Mouse (Mus musculus): ENCODE measurements at regions not wholly inside any gene's neighbourhood (a gene's known extent, or its start where the extent isn't known, plus 50 kb on each side); places are given as distances from the start of the nearest gene placed in this dataset.
A peak's percentile ranks its signal among the peaks of the same experiment; 100 is the strongest.
"Not testable (repeated sequence)": the region's sequence is repeated elsewhere in the genome, so short reads cannot be mapped to it uniquely, and the experiment has no call there.

DNA sequence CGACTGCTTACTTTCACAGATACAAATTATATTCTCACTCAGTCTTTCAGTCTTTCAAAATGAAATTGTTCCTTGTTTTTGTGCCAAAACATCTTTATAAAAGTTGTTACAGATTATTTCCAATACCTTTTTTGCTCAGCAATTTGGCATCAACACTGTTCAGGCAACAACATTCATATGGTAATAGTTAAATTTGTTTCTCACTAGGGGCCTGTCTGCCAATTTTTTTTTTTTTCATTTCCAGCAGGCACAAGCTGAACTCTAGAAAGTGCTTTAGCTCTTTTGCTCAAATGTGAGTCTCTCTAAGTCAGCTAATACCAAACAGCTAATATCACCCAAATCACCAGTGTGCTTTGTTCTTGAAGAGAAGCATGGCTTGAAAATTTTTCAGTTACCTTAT, 199.4 kb downstream of the Antxr2 start:
- intact Hi-C loops (cut with DNase I) = no loop called here
- no peak for DNase-seq

DNA sequence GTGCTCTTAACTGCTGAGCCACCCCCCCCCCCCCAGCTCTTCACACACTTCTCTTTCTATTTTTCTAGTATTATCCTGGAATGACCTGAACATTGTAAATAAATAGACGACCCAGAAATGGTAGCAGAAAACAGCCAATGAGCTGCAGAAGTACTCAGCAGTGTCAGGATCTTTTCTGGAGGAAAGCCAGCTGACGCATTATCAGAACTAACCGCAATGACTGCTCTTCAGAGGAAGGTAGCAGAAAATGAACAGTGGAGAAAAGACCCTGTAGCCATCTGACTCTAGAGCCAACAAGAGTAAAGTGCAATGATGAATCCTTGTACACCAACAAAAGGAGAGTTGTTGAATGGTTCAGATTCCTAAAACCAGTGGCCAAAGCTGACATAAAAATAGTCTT, 213.4 kb downstream of the Antxr2 start:
- intact Hi-C loops (cut with DNase I) = no loop called here
- DNase-seq = no peak

DNA sequence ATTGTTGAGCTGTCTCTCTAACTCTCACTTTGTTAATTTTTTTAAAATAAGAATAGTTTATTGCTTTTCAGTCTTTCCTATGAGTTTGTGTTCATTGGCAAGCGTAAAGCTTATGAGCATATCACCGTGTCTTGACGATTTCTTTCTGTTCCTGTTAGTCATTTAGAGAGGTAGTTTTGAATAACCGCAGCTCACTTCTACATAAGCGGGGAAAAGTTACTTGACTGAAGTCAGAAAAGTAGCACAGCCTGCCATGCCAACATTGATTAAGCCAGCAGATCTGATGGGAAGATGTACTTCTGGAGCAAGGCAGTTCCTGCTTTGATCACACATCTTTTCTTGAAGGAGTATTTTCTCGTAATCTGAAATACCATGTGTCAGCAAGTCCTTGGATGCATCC, 215.5 kb downstream of the Antxr2 start:
- intact Hi-C loops (cut with DNase I) = no loop called here
- DNase-seq = no peak

GRCm38 (mm10) chr5:97814700-97815099, 216.1 kb downstream of the Antxr2 start:
- intact Hi-C loops (cut with DNase I) = no loop called here
- DNase-seq = no peak

GRCm38 (mm10) chr5:97812611-97813350, 218.1 kb downstream of the Antxr2 start:
- no peak for DNase-seq
- intact Hi-C loops (cut with DNase I) = no loop called here

DNA sequence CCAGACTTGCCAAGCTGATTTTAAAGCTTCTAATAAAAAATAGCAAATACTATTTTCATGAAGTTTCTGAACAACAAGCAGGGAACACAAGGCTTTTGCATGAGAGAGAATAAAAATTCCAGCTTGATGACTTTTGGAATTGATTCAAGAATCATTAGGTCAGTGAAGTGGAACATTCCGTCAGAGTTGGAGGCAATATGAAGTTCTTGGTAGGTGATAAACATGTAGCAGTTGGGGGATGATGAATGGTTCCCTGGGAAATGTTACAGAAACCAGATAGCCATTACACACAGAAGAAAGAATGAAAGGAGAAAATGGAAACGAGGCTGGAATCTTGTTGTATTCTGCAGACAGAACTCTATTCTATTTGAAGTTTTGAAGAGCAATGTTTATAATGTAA, 221.8 kb downstream of the Antxr2 start:
- intact Hi-C loops (cut with DNase I) = no loop called here
- no peak for DNase-seq

GRCm38 (mm10) chr5:97807171-97807570, 223.7 kb downstream of the Antxr2 start:
- no peak for DNase-seq
- intact Hi-C loops (cut with DNase I) = no loop called here

DNA sequence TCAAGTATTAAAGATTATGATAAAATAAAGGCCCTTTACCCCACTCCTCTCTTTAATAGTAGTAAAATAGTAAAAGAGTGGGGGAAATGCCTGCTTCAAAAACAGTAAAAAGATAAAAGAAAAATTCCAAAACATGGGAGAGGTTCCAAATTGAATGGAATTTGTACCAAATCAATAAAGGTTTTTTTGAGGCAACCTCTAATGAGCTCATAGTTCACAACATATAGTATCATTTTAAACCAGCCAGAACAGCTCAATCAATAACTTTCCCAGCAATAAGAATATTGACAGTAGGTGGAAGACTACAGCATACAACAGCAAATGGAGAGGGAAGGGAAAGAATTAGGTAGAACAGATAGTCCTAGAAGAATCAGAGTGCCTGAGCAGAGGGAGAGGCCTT, 224.1 kb downstream of the Antxr2 start:
- intact Hi-C loops (cut with DNase I) = no loop called here
- no peak for DNase-seq

DNA sequence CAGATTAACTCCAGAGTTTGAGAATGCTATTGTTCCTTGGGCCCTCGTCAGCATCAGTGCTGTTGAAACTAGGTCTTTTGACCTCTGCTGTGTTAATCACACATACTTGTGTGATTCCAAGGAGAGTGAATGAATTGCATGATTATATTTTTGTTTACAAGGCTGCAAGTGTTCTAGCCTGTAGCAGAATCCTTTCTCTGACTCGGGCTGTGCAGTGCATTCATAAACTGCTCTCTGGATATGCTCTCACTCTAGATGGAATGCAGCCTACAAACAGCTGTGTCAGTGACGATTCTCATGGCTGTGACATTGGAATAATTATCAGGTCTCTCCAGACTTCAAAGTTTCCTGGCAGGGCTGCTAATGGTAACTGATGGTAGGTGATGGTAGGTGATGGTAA, 230.8 kb downstream of the Antxr2 start:
- intact Hi-C loops (cut with DNase I) = no loop called here
- DNase-seq = no peak

DNA sequence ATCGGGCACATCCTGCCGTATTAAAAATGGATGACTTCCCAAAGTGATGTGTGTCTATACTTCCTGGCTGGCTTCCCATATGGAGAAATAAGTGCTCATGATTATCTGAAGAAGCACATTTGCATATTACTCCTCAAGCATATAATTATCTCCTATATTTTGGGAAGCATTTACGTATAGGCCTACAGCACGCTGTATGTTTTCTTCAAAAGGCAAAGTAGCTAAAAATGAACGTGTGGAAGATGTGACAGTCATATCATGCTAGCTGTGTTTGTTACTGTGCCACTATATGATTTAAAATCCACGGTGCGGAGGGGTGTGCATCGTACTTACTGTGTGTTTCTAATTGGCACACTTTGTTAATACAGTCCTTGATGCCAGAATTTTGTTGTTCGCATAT, 242.7 kb downstream of the Antxr2 start:
- intact Hi-C loops (cut with DNase I) = no loop called here
- DNase-seq = no peak

- intact Hi-C loops (cut with DNase I) = no loop called here
- DNase-seq = no peak
Measured at GRCm38 (mm10) chr5:97787001-97787400, 243.8 kb downstream of the Antxr2 start.

DNA sequence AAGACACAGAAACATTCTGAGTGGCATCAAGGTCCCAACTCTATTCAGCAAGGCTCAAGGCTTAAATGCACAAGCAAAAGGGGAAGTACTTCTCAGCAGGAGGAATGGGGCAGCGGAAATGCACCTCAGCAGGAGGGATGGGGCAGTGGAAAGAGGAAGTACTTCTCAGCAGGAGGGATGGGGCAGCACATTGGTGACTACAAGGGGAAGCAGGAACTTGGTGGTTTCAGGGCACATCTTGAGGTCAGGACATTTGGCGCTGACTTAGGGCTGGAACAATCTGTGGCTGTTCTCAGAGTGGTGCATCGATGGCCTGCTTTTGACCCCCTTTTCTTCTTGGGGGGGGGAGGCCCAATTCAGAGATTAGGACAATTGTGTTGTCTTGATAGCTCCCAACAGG, 255.7 kb downstream of the Antxr2 start:
- DNase-seq; intact Hi-C loops (cut with DNase I): not testable (repeated sequence)

- DNase-seq; intact Hi-C loops (cut with DNase I): not testable (repeated sequence)
Measured at GRCm38 (mm10) chr5:97773451-97773850, 257.4 kb downstream of the Antxr2 start.

DNA sequence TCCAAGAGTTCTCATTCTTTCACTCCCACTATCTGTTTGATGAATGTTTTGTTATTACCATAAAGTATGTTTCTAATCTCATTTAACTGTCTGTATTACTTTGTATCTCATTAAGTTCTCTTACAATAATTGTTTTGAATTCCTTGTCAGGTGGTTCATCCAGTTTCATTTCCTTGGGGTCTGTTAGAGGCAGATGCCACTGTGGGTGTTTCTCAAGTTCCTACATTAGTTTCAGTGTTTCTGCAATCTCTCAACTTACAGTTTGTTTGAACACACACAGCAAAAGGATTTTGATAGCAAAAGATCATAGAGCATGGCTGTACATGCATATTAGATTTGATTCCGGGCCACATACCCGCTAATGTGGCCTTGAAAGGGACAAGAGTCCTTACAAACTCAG, 280.5 kb upstream of the Gk2 start:
- intact Hi-C loops (cut with DNase I) = no loop called here
- DNase-seq = no peak

GRCm38 (mm10) chr5:97730920-97731319, 274.1 kb upstream of the Gk2 start:
- no peak for DNase-seq
- intact Hi-C loops (cut with DNase I) = no loop called here

DNA sequence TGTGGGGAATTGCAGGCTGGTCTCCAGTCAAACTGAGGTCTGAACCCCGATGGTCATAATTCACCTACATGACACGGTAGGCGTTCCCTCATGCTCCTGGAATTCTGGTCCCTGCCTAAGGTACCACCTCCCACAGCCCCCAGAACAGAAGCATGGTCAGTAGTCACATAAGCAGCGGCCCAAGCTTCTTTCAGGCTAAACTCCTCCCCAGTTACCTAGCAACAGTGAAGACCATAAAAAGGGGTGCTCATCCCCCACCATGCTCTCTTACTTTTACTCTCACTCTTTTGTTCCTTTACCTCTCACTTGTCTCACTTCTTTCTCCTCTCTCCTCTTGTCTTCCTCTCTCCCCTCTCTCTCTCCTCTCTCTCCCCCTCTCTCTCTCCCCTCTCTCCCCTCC, 262.5 kb upstream of the Gk2 start:
- intact Hi-C loops (cut with DNase I); DNase-seq: not testable (repeated sequence)

- DNase-seq = no peak
- intact Hi-C loops (cut with DNase I) = no loop called here
Measured at GRCm38 (mm10) chr5:97705270-97705669, 248.4 kb upstream of the Gk2 start.

GRCm38 (mm10) chr5:97700507-97700906, 243.7 kb upstream of the Gk2 start:
- intact Hi-C loops (cut with DNase I) = no loop called here
- DNase-seq = peak in 1 of 2 experiments; percentile 18

- DNase-seq = peak; percentile 78 to 84
- intact Hi-C loops (cut with DNase I) = no loop called here
Measured at GRCm38 (mm10) chr5:97697581-97698134, 240.8 kb upstream of the Gk2 start.

DNA sequence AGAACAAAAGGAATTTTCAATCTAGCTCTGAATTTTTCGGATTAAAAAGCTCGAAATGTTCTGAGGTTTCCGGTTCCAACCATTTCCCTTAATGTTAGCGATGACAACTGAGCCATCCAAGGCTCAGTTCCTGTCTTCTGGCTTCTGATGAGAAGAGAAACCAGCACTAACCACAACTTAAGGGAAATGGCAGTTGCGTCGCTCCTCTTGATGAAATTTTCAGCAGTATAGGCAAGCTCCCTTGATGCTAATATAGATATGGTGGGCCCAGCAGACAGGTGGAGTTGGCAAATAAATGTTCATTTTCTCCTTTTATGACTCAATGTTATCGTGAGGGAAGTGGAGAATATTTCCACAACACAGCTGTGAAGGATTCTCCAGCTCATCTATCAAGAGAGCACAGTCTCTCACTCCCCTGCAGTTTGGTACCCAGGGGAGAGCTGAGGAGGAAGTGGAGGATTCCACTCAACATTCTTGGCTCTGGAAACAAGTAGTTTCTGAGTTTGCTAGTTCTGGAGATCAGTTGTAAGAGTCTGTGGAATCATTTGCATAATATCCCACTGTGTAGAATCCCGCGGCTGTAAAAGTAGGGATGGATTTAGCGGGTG, 236.6 kb upstream of the Gk2 start:
- intact Hi-C loops (cut with DNase I) = no loop called here
- peak in 1 of 2 experiments; percentile 10 for DNase-seq

GRCm38 (mm10) chr5:97685443-97685842, 228.6 kb upstream of the Gk2 start:
- DNase-seq = no peak
- intact Hi-C loops (cut with DNase I) = no loop called here

GRCm38 (mm10) chr5:97684592-97685258, 227.9 kb upstream of the Gk2 start:
- no peak for DNase-seq

More at GRCm38 (mm10) chr5:97684592-97685258, 227.9 kb upstream of the Gk2 start:
- intact Hi-C loops (cut with DNase I) = no loop called here
